Mouse (Mus musculus): ENCODE measurements at regions not wholly inside any gene's neighbourhood (a gene's known extent, or its start where the extent isn't known, plus 50 kb on each side); places are given as distances from the start of the nearest gene placed in this dataset.

GRCm38 (mm10) chr1:81576965-81577664 is 500.4 kb downstream of the Nyap2 start:
- Histone ChIP-seq H3K4me1 (no peaks in the 10 kb centered on the region), H3K4me3 (replicated peaks) (no peak overlapping the region), H3K27me3 (replicated peaks) (no peaks in the 10 kb centered on the region), H3K9me3 (no peaks in the 10 kb centered on the region), H3K36me3 (replicated peaks; ENCODE audit: low read length) (no peaks in the 10 kb centered on the region)
- TF ChIP-seq GATA1 (IDR thresholded peaks at IDR 0.05; ENCODE audit: borderline replicate concordance, low read length) (no peak), FLI1 (IDR thresholded peaks at IDR 0.05; ENCODE audit: low read length) (no peak)

DNA sequence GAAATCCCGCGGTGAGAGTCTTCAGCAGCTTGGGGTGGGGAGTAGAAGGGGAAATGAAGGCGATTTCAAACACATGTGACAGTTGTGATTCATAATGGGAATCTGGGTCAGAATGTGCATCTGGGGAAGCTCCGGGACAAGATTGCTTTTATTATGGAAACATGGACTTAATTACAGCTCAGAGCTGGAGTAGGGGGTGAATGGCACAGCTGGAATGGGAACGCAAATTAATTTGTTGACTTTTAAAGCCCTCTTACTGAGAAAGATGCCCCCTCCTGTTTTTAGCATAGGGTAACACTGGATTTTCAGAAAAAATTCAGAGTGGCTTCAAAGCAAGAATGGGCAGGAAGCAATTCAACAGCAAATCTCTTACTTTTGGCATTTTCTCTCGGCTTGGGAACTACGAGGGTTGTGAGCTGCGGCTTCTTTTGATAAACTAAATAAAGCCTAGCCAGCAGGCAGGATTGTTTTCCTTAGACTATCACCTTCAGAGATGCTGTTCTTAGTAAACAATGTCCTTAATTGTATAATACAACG is 501.0 kb downstream of the Nyap2 start:
- H3K9me3 ChIP-seq, result no peaks in the 10 kb centered on the region
- no peaks in the 10 kb centered on the region for H3K36me3 ChIP-seq (replicated peaks; ENCODE audit: low read length)
- H3K4me3 ChIP-seq (replicated peaks), result no peak overlapping the region
- no peaks in the 10 kb centered on the region for H3K27me3 ChIP-seq (replicated peaks)
- no peaks in the 10 kb centered on the region for H3K4me1 ChIP-seq
- TF ChIP-seq FLI1 (IDR thresholded peaks at IDR 0.05; ENCODE audit: low read length) (no peak), GATA1 (IDR thresholded peaks at IDR 0.05; ENCODE audit: borderline replicate concordance, low read length) (no peak)

DNA sequence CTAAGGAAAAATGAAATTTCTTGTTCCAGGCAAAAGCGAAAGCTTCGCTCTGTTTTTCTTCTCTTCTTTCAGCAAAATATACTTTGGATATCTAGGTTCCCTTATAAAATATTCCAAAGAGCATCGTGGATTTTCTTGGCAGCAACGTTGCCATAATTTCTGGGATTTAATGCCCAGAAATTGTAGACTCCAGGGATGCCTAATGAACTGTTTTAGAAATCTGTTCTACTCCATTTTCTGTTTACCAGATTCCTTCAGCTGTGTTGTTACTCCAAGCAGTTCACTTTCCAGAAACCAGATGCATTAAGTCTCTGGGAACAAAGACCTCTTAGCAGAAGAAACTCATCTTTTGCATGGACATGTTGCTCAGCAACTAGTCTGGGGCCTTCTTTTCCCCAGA is 504.5 kb downstream of the Nyap2 start:
- TF ChIP-seq GATA1 (IDR thresholded peaks at IDR 0.05; ENCODE audit: borderline replicate concordance, low read length) (no peak), FLI1 (IDR thresholded peaks at IDR 0.05; ENCODE audit: low read length) (no peak)
- H3K4me1 ChIP-seq, result no peaks in the 10 kb centered on the region
- H3K4me3 ChIP-seq (replicated peaks), result no peak overlapping the region
- H3K9me3 ChIP-seq, result no peaks in the 10 kb centered on the region
- no peaks in the 10 kb centered on the region for H3K27me3 ChIP-seq (replicated peaks)
- H3K36me3 ChIP-seq (replicated peaks; ENCODE audit: low read length), result no peaks in the 10 kb centered on the region

DNA sequence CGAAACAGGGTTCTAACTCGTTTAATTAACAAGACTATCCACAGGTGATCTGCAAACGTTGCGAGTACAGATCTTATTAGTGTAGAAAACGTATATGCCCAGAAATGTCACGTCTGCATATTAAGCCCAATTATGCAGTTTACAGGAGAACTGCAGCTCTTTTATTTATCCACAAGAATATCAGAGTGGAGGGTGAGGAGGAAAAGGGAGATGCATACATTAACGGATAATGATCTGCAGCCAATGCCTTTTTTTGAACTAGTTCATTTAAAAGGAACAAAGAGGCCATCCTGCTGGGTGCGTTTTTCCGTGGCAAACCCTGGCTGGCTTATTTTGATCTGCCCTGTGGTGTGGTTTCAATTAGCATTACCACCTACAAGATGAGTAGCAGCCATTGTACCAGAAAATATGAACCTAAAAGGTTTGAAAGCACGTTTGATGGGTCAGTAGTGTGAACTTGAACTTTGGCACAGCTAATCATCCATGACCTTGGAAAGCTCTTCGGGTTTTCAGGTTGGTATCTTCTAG is 511.1 kb downstream of the Nyap2 start:
- H3K4me3 ChIP-seq (replicated peaks), result no peak overlapping the region
- TF ChIP-seq GATA1 (IDR thresholded peaks at IDR 0.05; ENCODE audit: borderline replicate concordance, low read length) (no peak), FLI1 (IDR thresholded peaks at IDR 0.05; ENCODE audit: low read length) (no peak)
- no peaks in the 10 kb centered on the region for H3K27me3 ChIP-seq (replicated peaks)
- H3K9me3 ChIP-seq, result no peaks in the 10 kb centered on the region; the same call in 1 of the 2 replicates
- H3K36me3 ChIP-seq (replicated peaks; ENCODE audit: low read length), result no peaks in the 10 kb centered on the region
- no peaks in the 10 kb centered on the region for H3K4me1 ChIP-seq

GRCm38 (mm10) chr1:81591623-81592022 is 514.9 kb downstream of the Nyap2 start:
- H3K27me3 ChIP-seq (replicated peaks), result no peaks in the 10 kb centered on the region
- H3K4me1 ChIP-seq, result no peaks in the 10 kb centered on the region
- H3K9me3 ChIP-seq, result peaks cover 4% of the 10 kb centered on the region
- no peak overlapping the region for H3K4me3 ChIP-seq (replicated peaks)
- no peaks in the 10 kb centered on the region for H3K36me3 ChIP-seq (replicated peaks; ENCODE audit: low read length)
- TF ChIP-seq GATA1 (IDR thresholded peaks at IDR 0.05; ENCODE audit: borderline replicate concordance, low read length) (no peak), FLI1 (IDR thresholded peaks at IDR 0.05; ENCODE audit: low read length) (no peak)

GRCm38 (mm10) chr1:81593280-81594182 is 516.8 kb downstream of the Nyap2 start:
- TF ChIP-seq FLI1 (IDR thresholded peaks at IDR 0.05; ENCODE audit: low read length), result no peak
- TF ChIP-seq GATA1 (IDR thresholded peaks at IDR 0.05; ENCODE audit: borderline replicate concordance, low read length), result no peak
- Histone ChIP-seq H3K36me3 (replicated peaks; ENCODE audit: low read length) (no peaks in the 10 kb centered on the region), H3K27me3 (replicated peaks) (no peaks in the 10 kb centered on the region), H3K4me1 (no peaks in the 10 kb centered on the region), H3K9me3 (peaks cover 12% of the 10 kb centered on the region), H3K4me3 (replicated peaks) (no peak overlapping the region)

DNA sequence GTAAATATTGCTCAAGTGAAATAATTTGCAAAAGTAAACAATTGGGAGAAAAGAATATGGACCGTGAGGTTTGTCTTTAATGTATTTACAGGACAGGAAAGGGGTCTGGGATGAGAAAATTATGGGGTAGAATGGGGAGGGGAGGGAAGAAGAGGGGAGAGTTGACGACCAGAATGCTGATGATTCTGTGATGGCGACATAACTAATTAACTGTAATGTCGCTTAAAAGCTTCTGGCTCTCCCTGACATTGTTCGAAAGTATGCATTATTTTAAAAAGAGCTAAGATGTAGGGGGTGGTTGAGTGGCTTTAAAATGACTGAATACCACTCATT is 517.4 kb downstream of the Nyap2 start:
- TF ChIP-seq FLI1 (IDR thresholded peaks at IDR 0.05; ENCODE audit: low read length) (no peak), GATA1 (IDR thresholded peaks at IDR 0.05; ENCODE audit: borderline replicate concordance, low read length) (no peak)
- Histone ChIP-seq H3K4me1 (no peaks in the 10 kb centered on the region), H3K36me3 (replicated peaks; ENCODE audit: low read length) (no peaks in the 10 kb centered on the region), H3K4me3 (replicated peaks) (no peak overlapping the region), H3K9me3 (peaks cover 12% of the 10 kb centered on the region), H3K27me3 (replicated peaks) (no peaks in the 10 kb centered on the region)

DNA sequence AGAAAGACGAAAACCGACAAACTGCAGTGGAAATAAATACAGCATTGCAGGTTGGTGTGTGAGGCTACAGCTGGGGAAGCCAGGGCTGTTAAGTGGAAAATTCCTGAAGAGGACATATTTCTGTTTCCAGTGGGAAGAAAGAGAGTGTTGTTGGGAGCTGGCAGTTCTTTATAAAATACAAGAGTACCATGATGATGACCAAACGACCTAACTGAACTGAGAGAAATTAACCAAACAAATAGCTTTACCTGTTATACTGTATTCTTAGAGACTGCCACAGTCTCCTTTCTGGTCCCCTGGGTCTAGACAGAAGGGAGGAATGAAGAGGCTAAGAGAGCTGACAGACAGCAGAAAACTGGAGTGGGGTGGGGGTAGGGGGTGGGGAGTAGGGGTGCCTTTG is 517.9 kb downstream of the Nyap2 start:
- H3K36me3 ChIP-seq (replicated peaks; ENCODE audit: low read length), result no peaks in the 10 kb centered on the region
- TF ChIP-seq GATA1 (IDR thresholded peaks at IDR 0.05; ENCODE audit: borderline replicate concordance, low read length), result no peak
- TF ChIP-seq FLI1 (IDR thresholded peaks at IDR 0.05; ENCODE audit: low read length), result no peak
- H3K4me1 ChIP-seq, result no peaks in the 10 kb centered on the region
- no peak overlapping the region for H3K4me3 ChIP-seq (replicated peaks)
- peaks cover 12% of the 10 kb centered on the region for H3K9me3 ChIP-seq
- H3K27me3 ChIP-seq (replicated peaks), result no peaks in the 10 kb centered on the region

GRCm38 (mm10) chr1:81608772-81609171 is 532.0 kb downstream of the Nyap2 start:
- Histone ChIP-seq H3K4me1 (no peaks in the 10 kb centered on the region), H3K4me3 (replicated peaks) (no peak overlapping the region), H3K36me3 (replicated peaks; ENCODE audit: low read length) (no peaks in the 10 kb centered on the region), H3K27me3 (replicated peaks) (no peaks in the 10 kb centered on the region), H3K9me3 (peaks cover 5% of the 10 kb centered on the region; the same call in 1 of the 2 replicates)
- TF ChIP-seq FLI1 (IDR thresholded peaks at IDR 0.05; ENCODE audit: low read length), result no peak
- no peak for TF ChIP-seq GATA1 (IDR thresholded peaks at IDR 0.05; ENCODE audit: borderline replicate concordance, low read length)

GRCm38 (mm10) chr1:81618880-81619279 is 542.1 kb downstream of the Nyap2 start:
- no peaks in the 10 kb centered on the region for H3K36me3 ChIP-seq (replicated peaks; ENCODE audit: low read length)
- no peaks in the 10 kb centered on the region for H3K27me3 ChIP-seq (replicated peaks)
- H3K4me3 ChIP-seq (replicated peaks), result no peak overlapping the region
- H3K9me3 ChIP-seq, result peaks cover 4% of the 10 kb centered on the region; the same call in 1 of the 2 replicates
- no peaks in the 10 kb centered on the region for H3K4me1 ChIP-seq
- TF ChIP-seq FLI1 (IDR thresholded peaks at IDR 0.05; ENCODE audit: low read length), result no peak
- TF ChIP-seq GATA1 (IDR thresholded peaks at IDR 0.05; ENCODE audit: borderline replicate concordance, low read length), result no peak
